Mouse (Mus musculus): Measurements from ENCODE around the gene Psma6. TPM values are rescaled to one million over a fixed set of nuclear protein-coding genes. Genes with fewer than 3 reads are reported as not detected.

The Psma6 gene
- polyA plus RNA-seq, 1 experiment from 2014 or later = 352 TPM

GRCm38 (mm10) chr12:55365083-55365482 lies 18.9 kb upstream of the Psma6 start:
- no peaks in the 10 kb centered on the region for H3K9me3 ChIP-seq (replicated peaks; ENCODE audit: control insufficient read depth, low read length)
- no peak overlapping the region for H3K4me2 ChIP-seq (ENCODE audit: low read depth, low read length)
- H3K9ac ChIP-seq (ENCODE audit: low read length) = no peak overlapping the region
- 48% methylated on average over 2 of the region's 2 CpGs for WGBS
- H3K4me3 ChIP-seq (ENCODE audit: low read length) = no peak overlapping the region
- H3K27ac ChIP-seq (ENCODE audit: low read length) = no peak overlapping the region
- ATAC-seq (replicated peaks; ENCODE audit: extremely low read depth, insufficient read depth, low FRiP score) = no peak
- H3K4me1 ChIP-seq (ENCODE audit: control insufficient read depth, insufficient read depth, low read length) = no peaks in the 10 kb centered on the region
- H3K36me3 ChIP-seq (ENCODE audit: control insufficient read depth, insufficient read depth) = no peaks in the 10 kb centered on the region
- no peaks in the 10 kb centered on the region for H3K27me3 ChIP-seq (ENCODE audit: control insufficient read depth, insufficient read depth, low read length)

- H3K36me3 ChIP-seq (ENCODE audit: control insufficient read depth, insufficient read depth) = no peaks in the 10 kb centered on the region
These were observed 11.5 kb upstream of the Psma6 start for GRCm38 (mm10) chr12:55372424-55373055.

DNA sequence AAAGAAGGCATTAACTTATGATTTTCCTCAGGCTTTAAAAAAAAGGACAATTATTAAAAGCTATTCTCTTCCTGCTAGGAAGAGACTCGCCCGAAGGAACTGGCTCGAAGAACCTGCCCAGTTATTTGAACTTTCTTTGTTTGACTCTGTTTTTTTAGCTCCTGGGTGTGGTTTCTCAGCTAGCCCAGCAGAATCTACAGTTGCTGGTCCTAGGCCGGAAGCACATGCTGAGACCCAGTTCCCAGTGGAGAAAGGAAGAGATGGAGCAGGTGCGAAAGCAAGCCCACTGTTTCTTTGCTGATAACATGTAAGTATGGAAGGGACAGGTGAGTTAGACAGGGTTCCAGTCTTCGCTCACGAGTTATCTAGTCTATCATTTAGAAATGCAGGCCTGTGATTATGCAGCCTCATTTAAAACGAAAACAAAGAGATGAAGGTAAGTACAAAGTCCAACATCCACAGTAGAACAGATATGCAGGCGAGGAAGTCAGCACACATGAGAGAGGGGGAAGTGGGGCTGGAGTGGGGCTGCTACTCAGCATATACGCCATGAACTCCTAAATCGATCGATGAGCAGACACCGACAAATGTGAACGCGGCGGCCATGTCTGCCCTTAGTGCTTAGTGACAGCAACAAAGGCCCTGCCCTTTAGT lies 6.9 kb upstream of the Psma6 start:
- no peak for ATAC-seq (replicated peaks; ENCODE audit: extremely low read depth, insufficient read depth, low FRiP score)
- H3K4me2 ChIP-seq (ENCODE audit: low read depth, low read length) = no peak overlapping the region
- no peaks in the 10 kb centered on the region for H3K4me1 ChIP-seq (ENCODE audit: control insufficient read depth, insufficient read depth, low read length)
- no peaks in the 10 kb centered on the region for H3K9me3 ChIP-seq (replicated peaks; ENCODE audit: control insufficient read depth, low read length)
- 86% methylated on average over 16 of the region's 16 CpGs for WGBS
- H3K36me3 ChIP-seq (ENCODE audit: control insufficient read depth, insufficient read depth) = no peaks in the 10 kb centered on the region
- H3K27me3 ChIP-seq (ENCODE audit: control insufficient read depth, insufficient read depth, low read length) = no peaks in the 10 kb centered on the region
- H3K9ac ChIP-seq (ENCODE audit: low read length) = no peak overlapping the region
- no peak overlapping the region for H3K27ac ChIP-seq (ENCODE audit: low read length)
- no peak overlapping the region for H3K4me3 ChIP-seq (ENCODE audit: low read length)

More at GRCm38 (mm10) chr12:55372424-55373055, 11.5 kb upstream of the Psma6 start:
- no peaks in the 10 kb centered on the region for H3K9me3 ChIP-seq (replicated peaks; ENCODE audit: control insufficient read depth, low read length)
- H3K4me2 ChIP-seq (ENCODE audit: low read depth, low read length) = no peak overlapping the region
- no peaks in the 10 kb centered on the region for H3K4me1 ChIP-seq (ENCODE audit: control insufficient read depth, insufficient read depth, low read length)
- WGBS = 79% methylated on average over 3 of the region's 3 CpGs
- no peaks in the 10 kb centered on the region for H3K27me3 ChIP-seq (ENCODE audit: control insufficient read depth, insufficient read depth, low read length)
- H3K4me3 ChIP-seq (ENCODE audit: low read length) = no peak overlapping the region
- ATAC-seq (replicated peaks; ENCODE audit: extremely low read depth, insufficient read depth, low FRiP score) = 0 out of 2 replicates have a peak, but pooled peaks have one; percentile 32
- no peak overlapping the region for H3K9ac ChIP-seq (ENCODE audit: low read length)
- H3K27ac ChIP-seq (ENCODE audit: low read length) = no peak overlapping the region

DNA sequence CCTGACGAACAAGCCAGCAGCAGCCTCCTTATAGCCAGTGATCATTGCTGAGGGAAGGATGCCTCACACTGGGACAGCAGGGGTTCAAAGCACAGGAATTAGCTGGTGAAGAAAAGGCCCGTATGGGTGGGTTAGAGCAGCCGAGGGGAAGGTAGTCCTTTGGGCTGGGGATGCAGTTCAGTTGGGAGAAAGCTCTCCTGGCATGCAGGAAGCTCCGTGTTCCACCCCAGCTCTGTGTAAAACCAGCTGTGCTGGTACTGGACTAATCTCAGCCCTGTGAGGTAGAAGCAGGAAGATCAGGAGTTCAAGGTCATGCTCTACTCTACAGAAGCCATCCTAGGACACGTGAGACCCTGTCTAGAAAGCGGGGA lies 6.4 kb upstream of the Psma6 start:
- H3K27ac ChIP-seq (ENCODE audit: low read length) = no peak overlapping the region
- 70% methylated on average over 6 of the region's 6 CpGs for WGBS
- no peaks in the 10 kb centered on the region for H3K4me1 ChIP-seq (ENCODE audit: control insufficient read depth, insufficient read depth, low read length)
- no peaks in the 10 kb centered on the region for H3K9me3 ChIP-seq (replicated peaks; ENCODE audit: control insufficient read depth, low read length)
- H3K36me3 ChIP-seq (ENCODE audit: control insufficient read depth, insufficient read depth) = no peaks in the 10 kb centered on the region
- H3K4me2 ChIP-seq (ENCODE audit: low read depth, low read length) = no peak overlapping the region
- ATAC-seq (replicated peaks; ENCODE audit: extremely low read depth, insufficient read depth, low FRiP score) = no peak
- H3K27me3 ChIP-seq (ENCODE audit: control insufficient read depth, insufficient read depth, low read length) = no peaks in the 10 kb centered on the region
- no peak overlapping the region for H3K9ac ChIP-seq (ENCODE audit: low read length)
- no peak overlapping the region for H3K4me3 ChIP-seq (ENCODE audit: low read length)

- Histone ChIP-seq H3K27ac (ENCODE audit: low read length) (peak overlapping the region; percentile 20; the same call in 1 of the 2 replicates), H3K36me3 (ENCODE audit: control insufficient read depth, insufficient read depth) (no peaks in the 10 kb centered on the region), H3K9ac (ENCODE audit: low read length) (no peak overlapping the region), H3K4me1 (ENCODE audit: control insufficient read depth, insufficient read depth, low read length) (peaks cover 6% of the 10 kb centered on the region; the same call in 1 of the 2 replicates), H3K27me3 (ENCODE audit: control insufficient read depth, insufficient read depth, low read length) (no peaks in the 10 kb centered on the region), H3K4me3 (ENCODE audit: low read length) (no peak overlapping the region), H3K4me2 (ENCODE audit: low read depth, low read length) (no peak overlapping the region), H3K9me3 (replicated peaks; ENCODE audit: control insufficient read depth, low read length) (no peaks in the 10 kb centered on the region)
- ATAC-seq (replicated peaks; ENCODE audit: extremely low read depth, insufficient read depth, low FRiP score) = no peak
- 85% methylated on average over 3 of the region's 3 CpGs for WGBS
These were observed 804 bp downstream of the Psma6 start for GRCm38 (mm10) chr12:55384826-55385225.

DNA sequence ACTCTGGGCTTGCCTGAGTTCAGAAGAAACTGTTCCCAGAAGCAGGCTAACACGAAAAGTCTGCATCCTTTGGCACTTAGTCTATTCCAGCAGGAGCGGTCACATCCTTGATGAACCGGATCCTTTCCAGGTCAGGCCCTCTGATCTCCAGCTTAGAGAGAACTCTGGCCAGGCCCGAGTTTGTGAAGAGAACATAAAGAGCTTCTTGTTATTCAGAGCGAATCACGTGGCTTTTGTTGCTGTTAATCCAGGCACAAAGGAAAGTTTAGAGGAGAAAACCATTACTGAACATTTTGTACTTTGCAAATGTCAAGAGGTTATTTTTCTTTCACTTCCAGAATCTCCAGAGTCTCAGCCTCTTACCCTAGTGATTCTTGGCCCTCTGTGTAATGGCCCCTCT lies 1.9 kb downstream of the Psma6 start:
- Histone ChIP-seq H3K36me3 (ENCODE audit: control insufficient read depth, insufficient read depth) (no peaks in the 10 kb centered on the region), H3K4me2 (ENCODE audit: low read depth, low read length) (no peak overlapping the region), H3K27ac (ENCODE audit: low read length) (no peak overlapping the region), H3K4me3 (ENCODE audit: low read length) (no peak overlapping the region), H3K27me3 (ENCODE audit: control insufficient read depth, insufficient read depth, low read length) (no peaks in the 10 kb centered on the region), H3K9me3 (replicated peaks; ENCODE audit: control insufficient read depth, low read length) (no peaks in the 10 kb centered on the region), H3K4me1 (ENCODE audit: control insufficient read depth, insufficient read depth, low read length) (peaks cover 6% of the 10 kb centered on the region; the same call in 1 of the 2 replicates), H3K9ac (ENCODE audit: low read length) (no peak overlapping the region)
- no peak for ATAC-seq (replicated peaks; ENCODE audit: extremely low read depth, insufficient read depth, low FRiP score)
- 69% methylated on average over 6 of the region's 6 CpGs for WGBS

DNA sequence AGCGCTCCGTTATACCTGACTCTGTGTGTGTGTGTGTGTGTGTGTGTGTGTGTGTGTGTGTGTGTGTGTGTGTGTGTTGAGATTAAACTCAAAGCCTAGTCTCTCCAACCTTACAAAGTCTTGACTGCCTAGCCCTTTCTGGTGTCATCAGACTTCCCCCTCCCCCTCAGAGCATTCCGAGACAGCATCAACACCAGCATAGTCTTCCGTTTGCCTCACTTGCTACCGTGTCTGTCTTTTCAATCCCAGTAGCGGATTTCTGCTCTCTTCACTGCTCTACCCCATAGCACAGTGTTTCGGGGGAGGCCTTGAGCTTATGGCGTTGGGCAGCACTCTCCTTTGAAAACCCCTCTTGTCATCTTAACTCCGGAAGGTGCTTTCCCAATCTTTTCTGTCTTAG lies 2.4 kb downstream of the Psma6 start:
- H3K27me3 ChIP-seq (ENCODE audit: control insufficient read depth, insufficient read depth, low read length) = no peaks in the 10 kb centered on the region
- H3K4me2 ChIP-seq (ENCODE audit: low read depth, low read length) = no peak overlapping the region
- H3K27ac ChIP-seq (ENCODE audit: low read length) = no peak overlapping the region
- ATAC-seq (replicated peaks; ENCODE audit: extremely low read depth, insufficient read depth, low FRiP score) = no peak
- H3K4me1 ChIP-seq (ENCODE audit: control insufficient read depth, insufficient read depth, low read length) = peaks cover 6% of the 10 kb centered on the region; the same call in 1 of the 2 replicates
- 74% methylated on average over 9 of the region's 9 CpGs for WGBS
- no peaks in the 10 kb centered on the region for H3K36me3 ChIP-seq (ENCODE audit: control insufficient read depth, insufficient read depth)
- no peak overlapping the region for H3K4me3 ChIP-seq (ENCODE audit: low read length)
- no peaks in the 10 kb centered on the region for H3K9me3 ChIP-seq (replicated peaks; ENCODE audit: control insufficient read depth, low read length)
- H3K9ac ChIP-seq (ENCODE audit: low read length) = no peak overlapping the region

DNA sequence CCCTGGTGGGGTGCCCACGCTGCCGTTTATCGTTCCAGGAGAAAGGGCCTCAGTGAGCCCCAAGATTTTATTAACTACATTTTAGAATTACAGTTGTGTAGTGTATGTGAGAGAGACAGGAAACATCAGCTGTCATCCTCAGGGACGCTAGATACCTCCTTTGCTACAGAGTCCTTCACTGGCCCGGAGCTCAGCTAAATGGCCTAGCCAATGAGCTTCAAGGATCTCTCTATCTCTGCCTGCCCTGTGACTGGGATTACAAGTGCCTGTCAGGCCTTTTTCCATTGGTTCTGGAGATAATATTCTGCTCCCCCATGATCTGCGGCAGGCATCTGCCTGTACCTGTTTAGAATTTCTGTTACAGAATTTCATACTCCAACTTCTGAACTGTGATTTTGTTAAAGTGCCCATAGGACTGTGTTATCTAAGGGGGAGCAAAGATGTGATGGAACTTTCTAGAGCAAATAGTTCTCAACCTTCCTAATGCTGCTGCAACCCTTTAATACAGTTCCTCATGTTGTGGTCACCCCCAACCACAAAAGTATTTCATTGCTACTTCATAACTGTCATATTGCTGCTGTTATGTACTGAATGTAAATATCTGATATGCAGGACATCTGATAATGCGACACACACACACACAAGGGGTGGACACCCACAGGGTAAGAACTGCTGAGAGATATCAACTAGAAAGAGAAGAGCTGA lies 3.2 kb downstream of the Psma6 start:
- H3K9me3 ChIP-seq (replicated peaks; ENCODE audit: control insufficient read depth, low read length) = no peaks in the 10 kb centered on the region
- peaks cover 6% of the 10 kb centered on the region; the same call in 1 of the 2 replicates for H3K4me1 ChIP-seq (ENCODE audit: control insufficient read depth, insufficient read depth, low read length)
- H3K27ac ChIP-seq (ENCODE audit: low read length) = peak overlapping the region; percentile 17; the same call in 1 of the 2 replicates
- no peak for ATAC-seq (replicated peaks; ENCODE audit: extremely low read depth, insufficient read depth, low FRiP score)
- no peak overlapping the region for H3K4me2 ChIP-seq (ENCODE audit: low read depth, low read length)
- no peak overlapping the region; the same call in 1 of the 2 replicates for H3K9ac ChIP-seq (ENCODE audit: low read length)
- H3K4me3 ChIP-seq (ENCODE audit: low read length) = no peak overlapping the region
- no peaks in the 10 kb centered on the region for H3K36me3 ChIP-seq (ENCODE audit: control insufficient read depth, insufficient read depth)
- WGBS = 50% methylated on average over 7 of the region's 7 CpGs
- no peaks in the 10 kb centered on the region for H3K27me3 ChIP-seq (ENCODE audit: control insufficient read depth, insufficient read depth, low read length)

Data from heart, embryonic 16.5 days (tissue).